ENCODE assay signal across 15 mouse cellular contexts in genomic region chr8:121072406-121073130, GRCm38 (mm10). TPM values are rescaled to one million over a fixed set of nuclear protein-coding genes. Genes with fewer than 3 reads are reported as not detected.
A peak's percentile ranks its signal among the peaks of the same experiment; 100 is the strongest.
DNase-seq lines count a peak whose midpoint lies in the region; ATAC-seq and TF ChIP-seq lines count a peak whose summit lies in the region.
"Had no signal": no experiment of that assay in that cellular context is flagged by ENCODE, and none has a peak within 500 bp of the region (broad histone marks: within the 10 kb centered on the region; RNA-seq: fewer than 3 reads in every experiment).

No protein-coding gene starts in this region.

- peaks cover 19% of the 10 kb centered on the region for H3K4me1 ChIP-seq in heart, embryonic 11.5 days (ENCODE audit: control insufficient read depth, insufficient read depth, low read length)
- H3K4me1 ChIP-seq in heart, adult 2 months (ENCODE audit: control insufficient read depth, insufficient read depth, low read length): no peaks in the 10 kb centered on the region
- H3K4me1 ChIP-seq in lung, embryonic 16.5 days (replicated peaks; ENCODE audit: control insufficient read depth, insufficient read depth, low read length): peaks cover 19% of the 10 kb centered on the region
- H3K4me1 ChIP-seq in intestine, postnatal 0 days (replicated peaks; ENCODE audit: control insufficient read depth, insufficient read depth, low read length): no peaks in the 10 kb centered on the region
- peaks cover 3% of the 10 kb centered on the region; the same call in 1 of the 2 replicates for H3K4me1 ChIP-seq in stomach, postnatal 0 days (replicated peaks; ENCODE audit: control insufficient read depth, insufficient read depth)

- no peak overlapping the region for H3K27ac ChIP-seq in heart, embryonic 11.5 days (ENCODE audit: low read depth, low read length)
- H3K27ac ChIP-seq in heart, adult 2 months: no peak overlapping the region
- H3K27ac ChIP-seq in lung, embryonic 16.5 days (ENCODE audit: low read length): no peak overlapping the region
- peak overlapping the region; percentile 46; the same call in 1 of the 2 replicates for H3K27ac ChIP-seq in intestine, postnatal 0 days (ENCODE audit: low read depth, low read length)
- peak overlapping the region; percentile 89 for H3K27ac ChIP-seq in stomach, postnatal 0 days (replicated peaks)
- H3K27ac ChIP-seq: forebrain, embryonic 13.5 days; kidney, postnatal 0 days had no signal

- peak overlapping the region; percentile 56 for H3K4me2 ChIP-seq in heart, embryonic 11.5 days
- peak overlapping the region; percentile 53 for H3K4me2 ChIP-seq in lung, embryonic 16.5 days (ENCODE audit: low read depth, low read length)
- peak overlapping the region; percentile 63 for H3K4me2 ChIP-seq in intestine, postnatal 0 days (replicated peaks; ENCODE audit: low read depth)
- peak overlapping the region; percentile 64 for H3K4me2 ChIP-seq in stomach, postnatal 0 days (replicated peaks; ENCODE audit: low read depth)

- no peak for DNase-seq in heart, adult 2 months
- no peak for DNase-seq in lung, postnatal 36 days
- DNase-seq in stomach, postnatal 0 days (ENCODE audit: low spot score): no peak
- no peak for DNase-seq in ovary, adult 18-20 months (ENCODE audit: low spot score)
- DNase-seq: adrenal gland, postnatal 10 days; B cell, adult 2 months; cerebellum, adult 9-11 months; gastrocnemius, postnatal 10 days; right cerebral cortex, postnatal 14 days; thymus, postnatal 36 days had no signal

- H3K79me2 ChIP-seq in heart, adult 2 months (replicated peaks; ENCODE audit: control insufficient read depth, insufficient read depth, low read length): no peaks in the 10 kb centered on the region

- no peak for TF ChIP-seq CTCF in heart, adult 2 months (IDR thresholded peaks at IDR 0.05)
- TF ChIP-seq CTCF in intestine, postnatal 0 days (IDR thresholded peaks at IDR 0.05; ENCODE audit: low read depth): no peak
- no peak for TF ChIP-seq CTCF in stomach, postnatal 0 days (IDR thresholded peaks at IDR 0.05; ENCODE audit: low read depth)

- WGBS in heart, embryonic 11.5 days (ENCODE audit: insufficient replicate concordance): 11% methylated on average over 11 of the region's 11 CpGs
- 29% methylated on average over 11 of the region's 11 CpGs for WGBS in heart, adult 2 months
- 39% methylated on average over 11 of the region's 11 CpGs for WGBS in lung, embryonic 16.5 days
- WGBS in intestine, postnatal 0 days: 45% methylated on average over 11 of the region's 11 CpGs
- 29% methylated on average over 11 of the region's 11 CpGs for whole genome bisulfite sequencing in stomach, postnatal 0 days

- ATAC-seq in heart, embryonic 11.5 days (replicated peaks; ENCODE audit: insufficient number of reproducible peaks, low FRiP score, low TSS enrichment): no peak
- no peak for ATAC-seq in lung, embryonic 16.5 days (ENCODE audit: low read depth)
- no peak for ATAC-seq in intestine, postnatal 0 days
- no peak for ATAC-seq in stomach, postnatal 0 days (ENCODE audit: low FRiP score, low TSS enrichment)
- ATAC-seq: forebrain, embryonic 13.5 days had no signal

- H3K4me3 ChIP-seq in heart, embryonic 11.5 days (ENCODE audit: low read depth, low read length): peak overlapping the region; percentile 29; the same call in 1 of the 2 replicates
- H3K4me3 ChIP-seq in heart, adult 2 months: no peak overlapping the region
- peak overlapping the region; percentile 40; the same call in 1 of the 2 replicates for H3K4me3 ChIP-seq in lung, embryonic 16.5 days (ENCODE audit: low read length)
- H3K4me3 ChIP-seq in intestine, postnatal 0 days (ENCODE audit: low read depth, low read length): peak overlapping the region; percentile 26; the same call in 1 of the 2 replicates
- H3K4me3 ChIP-seq in stomach, postnatal 0 days (ENCODE audit: low read depth, low read length): peak overlapping the region; percentile 41; the same call in 1 of the 2 replicates
- H3K4me3 ChIP-seq: forebrain, embryonic 13.5 days had no signal

- intact Hi-C loops in heart, adult 2 months (cut with DNase I): no loop called here

- no peak for TF ChIP-seq EP300 in heart, adult 2 months (IDR thresholded peaks at IDR 0.05; ENCODE audit: insufficient read depth, low read depth, low read length)
- TF ChIP-seq EP300 in stomach, postnatal 0 days (optimal IDR thresholded peaks at IDR 0.05): no peak

- H3K9ac ChIP-seq in heart, embryonic 11.5 days (ENCODE audit: low read depth, low read length): no peak overlapping the region
- no peak overlapping the region for H3K9ac ChIP-seq in heart, adult 2 months (ENCODE audit: low read depth, low read length)
- peak overlapping the region; percentile 57; the same call in 1 of the 2 replicates for H3K9ac ChIP-seq in lung, embryonic 16.5 days (ENCODE audit: low read length)
- no peak overlapping the region for H3K9ac ChIP-seq in intestine, postnatal 0 days (ENCODE audit: low read depth, low read length)
- H3K9ac ChIP-seq in stomach, postnatal 0 days (ENCODE audit: low read length): peak overlapping the region; percentile 76
- H3K9ac ChIP-seq: forebrain, embryonic 13.5 days had no signal

- peaks cover 94% of the 10 kb centered on the region for H3K27me3 ChIP-seq in heart, embryonic 11.5 days (ENCODE audit: control insufficient read depth, insufficient read depth, low read length)
- H3K27me3 ChIP-seq in heart, adult 2 months (ENCODE audit: control insufficient read depth, insufficient read depth, low read length): peaks cover 34% of the 10 kb centered on the region
- peaks cover 25% of the 10 kb centered on the region for H3K27me3 ChIP-seq in lung, embryonic 16.5 days (ENCODE audit: control insufficient read depth, insufficient read depth, low read depth, low read length)
- peaks cover 48% of the 10 kb centered on the region for H3K27me3 ChIP-seq in intestine, postnatal 0 days (replicated peaks; ENCODE audit: control insufficient read depth, insufficient read depth, low read length)
- peaks cover 4% of the 10 kb centered on the region; the same call in 1 of the 2 replicates for H3K27me3 ChIP-seq in stomach, postnatal 0 days (ENCODE audit: control insufficient read depth, insufficient read depth, low read length)

- TF ChIP-seq POLR2A in heart, adult 2 months (IDR thresholded peaks at IDR 0.05; ENCODE audit: insufficient read depth, low read depth, low read length): no peak

- no peaks in the 10 kb centered on the region for H3K36me3 ChIP-seq in heart, embryonic 11.5 days (ENCODE audit: control insufficient read depth, insufficient read depth, low read length)
- no peaks in the 10 kb centered on the region for H3K36me3 ChIP-seq in heart, adult 2 months (ENCODE audit: control insufficient read depth, insufficient read depth, low read length)
- H3K36me3 ChIP-seq in lung, embryonic 16.5 days (ENCODE audit: control insufficient read depth, insufficient read depth, low read length): no peaks in the 10 kb centered on the region
- no peaks in the 10 kb centered on the region for H3K36me3 ChIP-seq in intestine, postnatal 0 days (ENCODE audit: control insufficient read depth, insufficient read depth)
- no peaks in the 10 kb centered on the region for H3K36me3 ChIP-seq in stomach, postnatal 0 days (ENCODE audit: control insufficient read depth, insufficient read depth, low read length)

- H3K9me3 ChIP-seq in heart, embryonic 11.5 days (replicated peaks; ENCODE audit: control insufficient read depth, low read length): no peaks in the 10 kb centered on the region
- no peaks in the 10 kb centered on the region for H3K9me3 ChIP-seq in lung, embryonic 16.5 days (ENCODE audit: control insufficient read depth, low read length)
- no peaks in the 10 kb centered on the region for H3K9me3 ChIP-seq in intestine, postnatal 0 days (ENCODE audit: control insufficient read depth)
- H3K9me3 ChIP-seq in stomach, postnatal 0 days (ENCODE audit: control insufficient read depth, low read length): no peaks in the 10 kb centered on the region
- H3K9me3 ChIP-seq: forebrain, embryonic 13.5 days had no signal

RNA-seq across cellular contexts. Expression of gene Foxf1, which starts 11.6 kb away (rescaled TPM):
- polyA plus RNA-seq in heart, embryonic 11.5 days (2014; fragmentation: Nextera tagmentation; extraction: Ambion mirVana): 3.1 and 9.0 TPM in 2 replicates
- under 1 TPM; 0.13 to 0.43 TPM for total RNA-seq in heart, adult 2 months (2021)
- polyA plus RNA-seq in heart, adult 2 months (2012; rRNA removed): 0.44 and 1.2 TPM in 2 replicates
- 126 and 138 TPM in 2 replicates for polyA plus RNA-seq in lung, embryonic 16.5 days (2015; fragmentation: Nextera tagmentation; extraction: Ambion mirVana)
- 49.8 and 50.1 TPM in 2 replicates for polyA plus RNA-seq in intestine, postnatal 0 days (2015; fragmentation: Nextera tagmentation; extraction: Ambion mirVana)
- 59.3 and 64.0 TPM in 2 replicates for polyA plus RNA-seq in stomach, postnatal 0 days (2015; fragmentation: Nextera tagmentation; extraction: Ambion mirVana)

RNA-seq across cellular contexts. Expression of gene Mthfsd, which starts 35.6 kb away (rescaled TPM):
- 45.1 and 46.2 TPM in 2 replicates for polyA plus RNA-seq in heart, embryonic 11.5 days (2014; fragmentation: Nextera tagmentation; extraction: Ambion mirVana)
- total RNA-seq in heart, adult 2 months (2021): 10 to 100 TPM; 12.8 to 13.5 TPM
- polyA plus RNA-seq in heart, adult 2 months (2012; rRNA removed): 26.4 and 27.7 TPM in 2 replicates
- polyA plus RNA-seq in lung, embryonic 16.5 days (2015; fragmentation: Nextera tagmentation; extraction: Ambion mirVana): 50.6 and 59.2 TPM in 2 replicates
- polyA plus RNA-seq in intestine, postnatal 0 days (2015; fragmentation: Nextera tagmentation; extraction: Ambion mirVana): 24.9 and 25.1 TPM in 2 replicates
- polyA plus RNA-seq in stomach, postnatal 0 days (2015; fragmentation: Nextera tagmentation; extraction: Ambion mirVana): 33.0 and 38.1 TPM in 2 replicates

RNA-seq across cellular contexts. Expression of gene Foxc2, which starts 43.4 kb away (rescaled TPM):
- polyA plus RNA-seq in heart, embryonic 11.5 days (2014; fragmentation: Nextera tagmentation; extraction: Ambion mirVana): 12.7 and 14.1 TPM in 2 replicates
- 1 to 10 TPM; 2.0 to 2.2 TPM for total RNA-seq in heart, adult 2 months (2021)
- 0.97 and 2.0 TPM in 2 replicates for polyA plus RNA-seq in heart, adult 2 months (2012; rRNA removed)
- polyA plus RNA-seq in lung, embryonic 16.5 days (2015; fragmentation: Nextera tagmentation; extraction: Ambion mirVana): 0.58 and 0.62 TPM in 2 replicates
- polyA plus RNA-seq in intestine, postnatal 0 days (2015; fragmentation: Nextera tagmentation; extraction: Ambion mirVana): 0.48 and 0.60 TPM in 2 replicates
- polyA plus RNA-seq in stomach, postnatal 0 days (2015; fragmentation: Nextera tagmentation; extraction: Ambion mirVana): 0.40 and 0.41 TPM in 2 replicates

RNA-seq across cellular contexts. Expression of gene Foxl1, which starts 55.2 kb away (rescaled TPM):
- polyA plus RNA-seq in heart, embryonic 11.5 days (2014; fragmentation: Nextera tagmentation; extraction: Ambion mirVana): 0.69 and 1.2 TPM in 2 replicates
- total RNA-seq in heart, adult 2 months (2021): under 1 TPM; 0.07 to 0.08 TPM
- polyA plus RNA-seq in heart, adult 2 months (2012; rRNA removed): 0.08 and 0.09 TPM in 2 replicates
- 3.1 and 3.3 TPM in 2 replicates for polyA plus RNA-seq in lung, embryonic 16.5 days (2015; fragmentation: Nextera tagmentation; extraction: Ambion mirVana)
- polyA plus RNA-seq in intestine, postnatal 0 days (2015; fragmentation: Nextera tagmentation; extraction: Ambion mirVana): 2.6 and 2.8 TPM in 2 replicates
- 2.8 and 2.9 TPM in 2 replicates for polyA plus RNA-seq in stomach, postnatal 0 days (2015; fragmentation: Nextera tagmentation; extraction: Ambion mirVana)

Comparison
In these comparisons a context has a peak if more than half of its experiments do, and no peak if none do; other contexts are left out.
1. H3K27ac ChIP-seq: peak in intestine, postnatal 0 days (single experiment) and stomach, postnatal 0 days (single experiment); none in heart, embryonic 11.5 days (single experiment), heart, adult 2 months (single experiment) and lung, embryonic 16.5 days (single experiment).
2. H3K9ac ChIP-seq: peak in lung, embryonic 16.5 days (single experiment) and stomach, postnatal 0 days (single experiment); none in heart, embryonic 11.5 days (single experiment), heart, adult 2 months (single experiment) and intestine, postnatal 0 days (single experiment).
3. Peak in every context shown above with its lines, with median percentiles within 50 percentile points of each other: H3K4me2 ChIP-seq.